Mouse (Mus musculus) stomach, postnatal 0 days (tissue): ENCODE measurements around the gene Ercc6l. TPM values are rescaled to one million over a fixed set of nuclear protein-coding genes. Genes with fewer than 3 reads are reported as not detected.

Experiments
- ATAC-seq: fragments of 200-750 bp; cut with Nextera tagmentation; 2 replicates; pipeline ENCODE4 v1.8.0; 2017; ENCODE audit not compliant: low FRiP score, low TSS enrichment
- DNase-seq: peaks from one replicate; pipeline ENCODE4 v3.0.0-alpha.2; 2016; ENCODE audit warnings: low spot score
- H3K27ac ChIP-seq: fragments of 300-500 bp; sonication (generic); replicated peaks from 2 replicates; pipeline ENCODE4 v1.5.1; 2014; ENCODE audit warnings: mild to moderate bottlenecking, control low read depth
- H3K27me3 ChIP-seq: fragments of 300-500 bp; sonication (generic); 2 replicates; pipeline ENCODE4 v1.6.1; 2014; ENCODE audit warnings: low read length; ENCODE audit not compliant: control insufficient read depth, insufficient read depth
- H3K36me3 ChIP-seq: fragments of 300-500 bp; sonication (generic); 2 replicates; pipeline ENCODE4 v1.6.1; 2014; ENCODE audit warnings: low read length, mixed read lengths; ENCODE audit not compliant: control insufficient read depth, insufficient read depth
- H3K4me1 ChIP-seq: fragments of 300-500 bp; sonication (generic); replicated peaks from 2 replicates; pipeline ENCODE4 v1.6.1; 2014; ENCODE audit warnings: antibody characterized with exemption; ENCODE audit not compliant: control insufficient read depth, insufficient read depth
- H3K4me2 ChIP-seq: fragments of 300-500 bp; sonication (generic); replicated peaks from 2 replicates; pipeline ENCODE4 v1.6.1; 2014; ENCODE audit warnings: low read depth, mild to moderate bottlenecking, control low read depth, moderate library complexity
- H3K4me3 ChIP-seq: fragments of 300-500 bp; sonication (generic); 2 replicates; pipeline ENCODE4 v1.5.1; 2014; ENCODE audit warnings: low read depth, low read length, control low read depth
- H3K9ac ChIP-seq: fragments of 300-500 bp; sonication (generic); 2 replicates; pipeline ENCODE4 v1.6.1; 2014; ENCODE audit warnings: mild to moderate bottlenecking, low read length, control low read depth, mixed read lengths
- H3K9me3 ChIP-seq: fragments of 300-500 bp; sonication (generic); 2 replicates; pipeline ENCODE4 v1.6.1; 2016; ENCODE audit warnings: low read length; ENCODE audit not compliant: control insufficient read depth
- CTCF ChIP-seq: IDR thresholded peaks from 2 replicates; pipeline ENCODE4 v1.5.1; 2016; ENCODE audit warnings: antibody characterized with exemption, low read depth, mild to moderate bottlenecking, moderate library complexity
- EP300 ChIP-seq: optimal IDR thresholded peaks from 2 replicates; pipeline ENCODE3; 2016; ENCODE audit warnings: antibody characterized with exemption
- WGBS: fragments of 180-500 bp; shearing (Covaris S2); extraction: QIAGEN DNeasy Blood & Tissue Kit; methylation state at CpG from one replicate; pipeline ENCODE4 v1.1.7; 2014; 5-methylcytosine and 5-hydroxymethylcytosine counted together
- polyA plus RNA-seq: library from polyadenylated mRNA; unstranded; fragments of >200 nt; fragmentation: Nextera tagmentation; extraction: Ambion mirVana; gene quantifications from 2 replicates; pipeline ENCODE4 v1.2.1, GENCODE M21; 2015

Gene Ercc6l
- polyA plus RNA-seq, 1 experiment from 2014 or later = 1.9 TPM

GRCm38 (mm10) chrX:102101886-102102285, 55.0 kb downstream of the Ercc6l start:
- Histone ChIP-seq H3K9ac (no peak overlapping the region), H3K4me1 (no peaks in the 10 kb centered on the region), H3K27ac (no peak overlapping the region), H3K36me3 (no peaks in the 10 kb centered on the region), H3K27me3 (no peaks in the 10 kb centered on the region), H3K9me3 (no peaks in the 10 kb centered on the region), H3K4me3 (no peak overlapping the region), H3K4me2 (no peak overlapping the region)
- WGBS = 62% methylated on average over 7 of the region's 7 CpGs
- TF ChIP-seq EP300 (no peak), CTCF (no peak)
- ATAC-seq (no peak), DNase-seq (no peak)

GRCm38 (mm10) chrX:102094381-102094904, 62.4 kb downstream of the Ercc6l start:
- Histone ChIP-seq H3K27me3 (no peaks in the 10 kb centered on the region), H3K4me1 (no peaks in the 10 kb centered on the region), H3K4me3 (no peak overlapping the region), H3K36me3 (no peaks in the 10 kb centered on the region), H3K27ac (no peak overlapping the region), H3K9me3 (no peaks in the 10 kb centered on the region), H3K9ac (no peak overlapping the region), H3K4me2 (no peak overlapping the region)
- no peak for DNase-seq
- ATAC-seq = no peak
- TF ChIP-seq EP300 = no peak
- TF ChIP-seq CTCF = no peak
- 67% methylated on average over 7 of the region's 7 CpGs for WGBS

Other genes with a start within 250 kb of the Ercc6l start
- 0.56 and 0.64 TPM in 2 replicates for gene Rtl5, start 85.8 kb downstream of the Ercc6l start, polyA plus RNA-seq
- gene Pin4, start 37.6 kb downstream of the Ercc6l start, polyA plus RNA-seq = 48.2 and 61.7 TPM in 2 replicates
- gene Rps4x, start 32.3 kb upstream of the Ercc6l start, polyA plus RNA-seq = 632 and 636 TPM in 2 replicates
- 2.1 and 3.2 TPM in 2 replicates for gene Cited1, start 95.1 kb upstream of the Ercc6l start, polyA plus RNA-seq